Mouse (Mus musculus) testis, adult 2 months (tissue): ENCODE data around the gene Vmn1r179.

Experiments used
- CTCF ChIP-seq: fragments of 200-500 bp; IDR thresholded peaks from 2 replicates; pipeline ENCODE4 v1.5.1; 2012; ENCODE audit warnings: low read depth, mild to moderate bottlenecking, inconsistent platforms, low read length, moderate library complexity; ENCODE audit not compliant: control insufficient read depth, insufficient read depth, insufficient replicate concordance
- POLR2A ChIP-seq: fragments of 200-500 bp; IDR thresholded peaks from 2 replicates; pipeline ENCODE4 v1.6.1; 2012; ENCODE audit warnings: low read depth, mild to moderate bottlenecking, inconsistent platforms, low read length, moderate library complexity; ENCODE audit not compliant: control insufficient read depth

DNA sequence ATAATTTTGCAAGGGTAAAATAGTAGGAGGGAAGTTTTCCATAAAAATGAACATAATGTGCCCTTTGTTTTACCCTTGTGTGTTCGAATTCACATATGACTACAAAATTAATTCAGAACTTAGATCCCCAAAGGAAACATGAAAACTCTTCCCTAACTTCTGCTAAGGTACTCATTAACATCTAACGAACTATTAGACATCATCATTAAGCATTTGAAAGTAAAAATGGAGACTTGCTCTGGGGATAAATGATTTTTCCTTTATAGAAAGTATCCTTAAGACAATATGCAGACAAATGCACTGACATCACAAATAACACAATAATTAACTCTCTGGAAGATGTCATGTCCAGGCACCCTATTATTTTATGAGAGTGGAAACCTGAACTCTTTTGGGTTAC is at the start of gene Vmn1r179:
- TF ChIP-seq CTCF (no peak), POLR2A (no peak)
